Mouse (Mus musculus) C2C12 (cell line): Measurements from ENCODE around the gene Dmrta1. TPM values are rescaled to one million over a fixed set of nuclear protein-coding genes. Genes with fewer than 3 reads are reported as not detected.

Experiments
- H3K27me3 ChIP-seq: one replicate; pipeline ENCODE4 v1.6.1; 2011; ENCODE audit not compliant: control insufficient read depth, insufficient read depth, insufficient read length
- H3K36me3 ChIP-seq: one replicate; pipeline ENCODE4 v1.6.1; 2011; ENCODE audit not compliant: control insufficient read depth, insufficient read depth
- H3K4me3 ChIP-seq: one replicate; pipeline ENCODE4 v1.5.1; 2011; ENCODE audit warnings: mild to moderate bottlenecking, control low read depth; ENCODE audit not compliant: poor library complexity, insufficient read depth, severe bottlenecking
- H3K79me2 ChIP-seq: one replicate; pipeline ENCODE4 v1.6.1; 2011; ENCODE audit not compliant: control insufficient read depth, insufficient read depth
- H3K79me3 ChIP-seq: one replicate; pipeline ENCODE4 v1.6.1; 2011; ENCODE audit warnings: low read depth, control low read depth
- H3ac ChIP-seq: one replicate; pipeline ENCODE3; 2011; ENCODE audit warnings: low read depth; ENCODE audit not compliant: control insufficient read depth, insufficient read length
- CEBPB ChIP-seq: IDR thresholded peaks from one replicate; pipeline ENCODE4 v1.6.1; 2011; ENCODE audit warnings: low read depth, mild to moderate bottlenecking, control low read depth, moderate library complexity
- CTCF ChIP-seq: IDR thresholded peaks from one replicate; pipeline ENCODE4 v1.5.1; 2011; ENCODE audit not compliant: control insufficient read depth, insufficient read depth, insufficient read length
- FOSL1 ChIP-seq: IDR thresholded peaks from one replicate; pipeline ENCODE4 v1.8.0; 2011; ENCODE audit warnings: mild to moderate bottlenecking, low read length; ENCODE audit not compliant: poor library complexity, insufficient read depth, severe bottlenecking
- MAX ChIP-seq: IDR thresholded peaks from one replicate; pipeline ENCODE4 v1.6.1; 2011; ENCODE audit warnings: mild to moderate bottlenecking, control low read depth
- MYOD1 ChIP-seq: IDR thresholded peaks from one replicate; pipeline ENCODE4 v1.6.1; 2011; ENCODE audit warnings: low read depth; ENCODE audit not compliant: control insufficient read depth, insufficient read length
- MYOG ChIP-seq: IDR thresholded peaks from one replicate; pipeline ENCODE4 v1.6.1; 2011; ENCODE audit not compliant: control insufficient read depth, insufficient read length; ENCODE audit errors: extremely low read depth
- USF1 ChIP-seq: IDR thresholded peaks from one replicate; pipeline ENCODE4 v1.6.1; 2011; ENCODE audit warnings: low read depth, mild to moderate bottlenecking, control low read depth, moderate library complexity
- polyA plus RNA-seq: library from polyadenylated mRNA; unstranded; fragments of >200 nt; fragmentation: generic; extraction: Trizol; gene quantifications from one replicate; pipeline ENCODE4 v1.2.1, GENCODE M21; 2012; ENCODE audit warnings: missing spikeins

Dmrta1 gene
- polyA plus RNA-seq, 1 experiment: not detected

GRCm38 (mm10) chr4:89678713-89679112 is 523 bp upstream of the Dmrta1 start:
- Histone ChIP-seq H3K79me3 (no peaks in the 10 kb centered on the region), H3K79me2 (no peaks in the 10 kb centered on the region), H3ac (no peak overlapping the region), H3K36me3 (no peaks in the 10 kb centered on the region), H3K4me3 (no peak overlapping the region), H3K27me3 (no peaks in the 10 kb centered on the region)
- TF ChIP-seq CEBPB (no peak), CTCF (no peak), USF1 (no peak), FOSL1 (no peak)

- Histone ChIP-seq H3K79me3 (no peaks in the 10 kb centered on the region), H3K4me3 (no peak overlapping the region), H3K36me3 (no peaks in the 10 kb centered on the region), H3ac (no peak overlapping the region), H3K27me3 (peaks cover 15% of the 10 kb centered on the region), H3K79me2 (no peaks in the 10 kb centered on the region)
- no peak for TF ChIP-seq CEBPB
These were observed 8.9 kb downstream of the Dmrta1 start for GRCm38 (mm10) chr4:89687961-89688803.

- Histone ChIP-seq H3K79me2 (no peaks in the 10 kb centered on the region), H3K27me3 (peaks cover 15% of the 10 kb centered on the region), H3K4me3 (no peak overlapping the region), H3ac (no peak overlapping the region), H3K36me3 (no peaks in the 10 kb centered on the region), H3K79me3 (no peaks in the 10 kb centered on the region)
- TF ChIP-seq USF1 (no peak), FOSL1 (no peak), MAX (no peak), MYOG (no peak), CEBPB (no peak), MYOD1 (no peak), CTCF (no peak)
These were observed 9.7 kb downstream of the Dmrta1 start for GRCm38 (mm10) chr4:89688804-89689497.

- H3K36me3 ChIP-seq: no peaks in the 10 kb centered on the region
- no peaks in the 10 kb centered on the region for H3K79me2 ChIP-seq
- H3ac ChIP-seq: no peak overlapping the region
- TF ChIP-seq CTCF (no peak), FOSL1 (no peak), MYOG (no peak), MAX (no peak)
- peaks cover 15% of the 10 kb centered on the region for H3K27me3 ChIP-seq
- H3K79me3 ChIP-seq: no peaks in the 10 kb centered on the region
- H3K4me3 ChIP-seq: no peak overlapping the region
These were observed 12.7 kb downstream of the Dmrta1 start for GRCm38 (mm10) chr4:89691936-89692335.

GRCm38 (mm10) chr4:89692780-89693179 is 13.5 kb downstream of the Dmrta1 start:
- H3ac ChIP-seq: no peak overlapping the region
- H3K79me2 ChIP-seq: no peaks in the 10 kb centered on the region
- H3K4me3 ChIP-seq: no peak overlapping the region
- H3K79me3 ChIP-seq: no peaks in the 10 kb centered on the region
- TF ChIP-seq CTCF (no peak), MAX (no peak), USF1 (no peak), CEBPB (no peak), FOSL1 (no peak)
- H3K27me3 ChIP-seq: peaks cover 14% of the 10 kb centered on the region
- H3K36me3 ChIP-seq: no peaks in the 10 kb centered on the region

GRCm38 (mm10) chr4:89695589-89695988 is 16.4 kb downstream of the Dmrta1 start:
- H3K27me3 ChIP-seq: no peaks in the 10 kb centered on the region
- H3K79me2 ChIP-seq: no peaks in the 10 kb centered on the region
- no peaks in the 10 kb centered on the region for H3K79me3 ChIP-seq
- no peak for TF ChIP-seq MYOD1
- no peak for TF ChIP-seq CEBPB
- no peaks in the 10 kb centered on the region for H3K36me3 ChIP-seq
- no peak overlapping the region for H3K4me3 ChIP-seq
- no peak overlapping the region for H3ac ChIP-seq
